Mouse (Mus musculus) CH12F3 (cell line): ENCODE data around the gene Utp6.

Experiments used
- in situ Hi-C: fragments of 300-500 bp; cut with MboI; formaldehyde crosslinking; loops from 2 replicates; pipeline ENCODE4 v1.14.3; 2020; ENCODE audit warnings: low sequenced_read_pairs

Gene Utp6

DNA sequence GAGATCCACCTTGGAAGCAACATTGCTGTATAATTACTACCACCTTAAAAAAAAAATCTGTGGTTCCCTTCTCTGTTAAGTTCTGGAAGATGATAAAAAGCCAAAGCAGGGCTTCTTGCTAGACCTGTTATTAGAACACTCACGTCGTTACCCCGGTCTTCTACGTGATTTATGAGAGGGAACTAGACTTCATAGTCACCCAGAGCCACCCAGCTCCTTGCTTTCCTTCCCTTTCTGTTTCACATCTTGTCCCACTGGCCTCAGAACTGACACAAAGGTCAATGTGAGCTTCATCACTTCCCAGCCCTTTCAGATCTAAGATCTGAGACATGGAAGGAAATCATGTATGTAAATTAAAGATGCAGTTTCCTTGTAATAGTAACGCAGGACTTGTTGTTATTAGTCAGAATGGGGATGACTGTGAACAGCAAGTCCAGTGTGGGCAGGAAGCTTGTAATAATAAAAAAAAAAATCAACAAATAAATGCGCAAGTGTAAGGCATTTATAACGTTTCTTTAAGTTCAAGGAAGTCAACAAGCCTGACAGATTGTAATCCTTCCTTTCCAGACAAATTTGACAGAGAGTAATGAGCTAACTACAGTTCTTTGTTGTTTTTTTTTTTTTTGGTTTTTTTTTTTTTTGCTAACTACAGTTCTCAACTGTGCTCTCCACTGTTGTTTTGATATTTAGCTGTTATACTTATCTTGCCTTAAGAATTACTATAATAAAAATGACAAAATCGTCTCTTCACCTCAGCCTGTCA lies 1.2 kb upstream of the Utp6 start:
- in situ Hi-C loops = no loop called here

DNA sequence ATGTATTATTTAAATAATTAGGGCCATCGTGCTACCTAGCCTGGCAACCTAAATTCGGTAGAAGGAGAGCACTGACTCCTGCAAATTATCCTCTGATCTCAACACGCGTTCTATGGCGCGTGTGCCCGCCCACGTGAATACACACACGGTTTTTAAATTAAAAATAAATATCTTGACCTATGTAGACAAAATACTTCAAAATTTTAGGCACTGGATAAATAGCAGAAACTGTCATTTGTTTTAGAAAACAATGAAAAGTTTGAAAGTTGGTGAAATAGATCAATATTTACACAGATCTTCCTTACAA lies 640 bp upstream of the Utp6 start:
- in situ Hi-C loops = no loop called here

DNA sequence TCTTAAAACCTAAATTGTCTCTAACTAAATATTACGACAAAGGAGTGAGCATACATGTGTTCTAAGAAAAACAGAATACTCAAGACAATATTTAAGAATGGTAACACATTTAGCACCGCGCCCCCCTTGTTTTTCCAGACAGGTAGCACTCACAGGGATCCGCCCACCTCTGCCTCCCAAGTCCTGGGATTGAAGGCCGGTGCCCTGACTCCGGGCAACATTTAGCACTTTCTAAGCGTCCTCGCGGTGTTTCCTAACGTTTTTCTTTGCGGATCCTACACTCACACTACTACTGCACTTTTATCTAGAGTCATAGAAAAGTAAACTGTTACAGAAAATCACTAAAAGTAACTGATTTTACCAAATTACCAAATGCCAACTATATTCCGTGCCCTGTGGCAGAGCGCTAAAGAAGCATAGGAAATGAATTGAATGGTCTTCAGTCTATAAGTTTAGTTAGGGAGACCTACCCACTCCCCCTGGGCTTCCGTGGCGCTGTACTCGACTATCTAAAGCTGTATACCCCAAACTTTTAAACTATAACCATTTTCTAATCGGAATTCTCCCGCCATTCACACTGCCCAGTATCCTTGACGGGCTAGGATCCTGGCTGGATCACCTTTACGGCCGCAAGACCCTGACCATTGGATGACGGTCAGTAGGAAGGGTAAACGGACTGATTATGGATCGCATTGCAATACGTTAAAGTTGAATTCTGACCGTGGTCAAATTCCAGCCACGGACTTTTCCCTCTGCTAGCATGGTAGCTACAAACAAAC lies 655 bp downstream of the Utp6 start:
- in situ Hi-C loops = no loop called here

GRCm38 (mm10) chr11:79947265-79947664 lies 14.9 kb downstream of the Utp6 start:
- in situ Hi-C loops = no loop called here

GRCm38 (mm10) chr11:79943601-79944000 lies 18.6 kb downstream of the Utp6 start:
- in situ Hi-C loops = no loop called here

- in situ Hi-C loops = no loop called here
Observed at GRCm38 (mm10) chr11:79943136-79943535, 19.1 kb downstream of the Utp6 start.

DNA sequence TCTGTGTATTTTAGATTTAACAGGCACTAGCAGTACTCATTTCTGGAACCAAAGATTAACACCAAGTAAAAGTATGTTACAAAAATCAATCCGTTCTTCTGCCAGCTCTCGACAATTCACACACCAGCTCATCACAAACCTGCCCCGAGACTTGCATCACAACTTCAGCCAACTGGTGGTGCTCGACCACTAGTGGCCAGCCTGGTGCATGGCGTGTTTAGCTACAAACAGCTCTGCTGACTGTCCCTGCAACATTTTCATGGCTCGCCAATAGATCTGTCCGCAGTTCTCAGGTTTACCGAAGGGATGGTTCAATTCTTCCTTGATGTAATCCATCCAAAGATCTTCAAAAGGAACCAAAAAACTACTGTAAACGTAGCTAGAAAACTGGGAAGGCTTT lies 26.4 kb downstream of the Utp6 start:
- in situ Hi-C loops = no loop called here

GRCm38 (mm10) chr11:79922766-79923165 lies 39.4 kb downstream of the Utp6 start:
- in situ Hi-C loops = loop anchor here (5.0 to 25.0 kb wide), 2 partner anchors 215 to 335 kb away; partner anchors contain the start of gene Rab11fip4

DNA sequence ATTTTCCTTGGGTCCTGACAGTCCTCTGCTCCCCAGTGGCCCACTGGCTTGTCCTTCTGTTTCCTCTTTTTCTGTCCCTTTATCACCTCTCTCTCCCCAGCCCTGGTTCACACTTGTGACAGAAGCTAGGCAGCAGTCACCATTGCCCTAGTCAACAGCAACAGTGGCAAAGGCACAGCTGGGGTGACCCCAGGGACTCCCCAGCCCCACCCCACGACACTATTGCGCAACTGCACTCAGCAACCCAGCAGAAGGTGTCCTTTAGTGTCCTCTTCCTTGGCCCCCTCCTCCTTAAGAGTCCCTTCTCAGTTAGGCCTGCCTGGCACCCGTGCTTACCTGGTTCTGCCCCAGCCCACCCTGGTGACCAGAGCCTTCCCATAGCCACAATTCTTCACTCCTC lies 40.0 kb downstream of the Utp6 start:
- in situ Hi-C loops = loop anchor here (5.0 to 25.0 kb wide), 2 partner anchors 215 to 335 kb away; partner anchors contain the start of gene Rab11fip4

- in situ Hi-C loops = loop anchor here (5.0 to 25.0 kb wide), 2 partner anchors 213 to 333 kb away; partner anchors contain the start of gene Rab11fip4
Observed at GRCm38 (mm10) chr11:79920505-79921025, 41.6 kb downstream of the Utp6 start.

- in situ Hi-C loops = loop anchor here (5.0 to 25.0 kb wide), 2 partner anchors 213 to 333 kb away; partner anchors contain the start of gene Rab11fip4
Observed at GRCm38 (mm10) chr11:79919685-79920504, 42.3 kb downstream of the Utp6 start.

DNA sequence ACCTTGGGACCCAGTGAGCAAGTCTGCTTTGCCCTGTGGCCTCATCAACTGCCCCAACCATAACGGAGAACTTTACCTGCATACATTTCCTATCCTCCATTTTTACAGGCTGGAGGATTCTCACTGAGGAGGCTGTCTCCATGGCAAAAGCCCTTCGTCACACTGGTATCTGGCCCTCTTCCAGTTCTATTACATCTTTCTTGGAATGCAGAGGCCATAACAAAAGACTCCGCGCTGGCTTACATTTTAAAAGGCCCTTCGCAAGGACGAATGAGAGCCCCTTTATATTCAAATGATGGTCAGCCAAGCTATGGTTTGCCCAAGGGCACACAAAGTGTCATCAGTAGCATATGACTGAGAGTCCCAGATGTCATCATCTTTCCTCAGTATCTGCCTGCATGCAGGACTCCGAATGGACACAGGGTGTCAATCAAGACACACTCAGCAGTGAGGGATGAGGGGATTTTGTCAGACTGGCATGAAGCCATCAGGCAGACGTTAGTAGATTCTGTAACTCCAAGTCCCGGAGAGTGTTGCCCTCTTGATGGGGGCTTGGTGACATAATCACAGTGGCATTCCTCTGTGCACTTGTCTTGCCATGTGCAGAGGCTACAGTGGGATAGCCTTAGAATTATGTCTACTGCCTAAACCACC lies 46.4 kb downstream of the Utp6 start:
- in situ Hi-C loops = loop anchor here (25.0 kb wide), 1 partner anchor 329 kb away; the partner anchor contains the start of gene Rab11fip4

- in situ Hi-C loops = loop anchor here (25.0 kb wide), 1 partner anchor 322 kb away; the partner anchor contains the start of gene Rab11fip4
Observed at GRCm38 (mm10) chr11:79908600-79909483, 53.3 kb downstream of the Utp6 start.

- in situ Hi-C loops = loop anchor here (25.0 kb wide), 1 partner anchor 320 kb away; the partner anchor contains the start of gene Rab11fip4
Observed at GRCm38 (mm10) chr11:79906920-79907319, 55.3 kb downstream of the Utp6 start.

DNA sequence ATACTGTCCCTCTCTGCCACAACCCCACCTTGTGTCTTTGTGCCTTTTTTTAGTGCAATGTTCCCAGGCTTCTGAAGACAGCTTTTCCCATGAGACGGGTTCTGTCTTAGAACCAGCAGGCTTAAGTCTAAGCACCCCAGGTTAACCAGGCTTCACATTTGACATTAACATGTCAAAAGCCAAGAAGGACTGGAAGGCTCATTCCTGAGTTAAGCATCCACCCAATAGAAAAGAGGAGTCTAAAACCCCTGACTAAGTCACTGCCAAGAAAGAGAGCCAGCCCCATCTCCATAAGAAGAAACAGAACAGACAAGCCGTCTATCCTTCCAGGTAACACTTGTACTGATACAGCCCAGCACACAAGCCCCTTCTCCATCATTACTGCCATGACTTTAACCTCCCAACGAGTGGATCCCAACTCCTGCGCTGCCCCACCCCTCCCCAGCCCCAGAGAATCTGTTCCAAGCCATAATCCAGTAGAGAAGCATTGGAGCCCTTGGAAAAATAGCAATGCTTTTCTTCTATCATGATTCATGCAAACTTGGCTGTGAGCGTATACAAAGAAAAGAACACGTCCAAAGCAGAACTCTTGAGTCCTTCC lies 59.2 kb downstream of the Utp6 start:
- in situ Hi-C loops = loop anchor here (25.0 kb wide), 1 partner anchor 316 kb away; the partner anchor contains the start of gene Rab11fip4

DNA sequence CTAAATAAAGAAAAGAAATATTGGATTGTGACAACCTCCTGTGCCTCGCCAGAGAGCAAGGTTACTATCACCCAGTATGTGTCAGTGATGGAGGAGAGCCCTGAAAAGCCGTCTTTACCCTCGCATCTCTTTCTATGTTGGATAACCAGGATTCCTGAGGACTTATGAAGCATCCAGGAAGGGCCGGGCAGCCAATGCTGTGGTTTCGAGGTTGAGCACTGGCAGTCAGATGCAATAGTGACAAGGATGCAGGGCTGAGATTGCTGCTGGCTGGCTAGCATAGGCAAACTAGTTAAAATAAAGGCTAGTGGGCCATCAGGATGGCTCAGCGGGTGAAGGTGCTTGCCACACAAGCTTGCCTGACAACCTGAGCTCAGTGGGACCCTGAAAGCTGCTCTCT lies 61.0 kb downstream of the Utp6 start:
- in situ Hi-C loops = loop anchor here (25.0 kb wide), 1 partner anchor 314 kb away; the partner anchor contains the start of gene Rab11fip4

DNA sequence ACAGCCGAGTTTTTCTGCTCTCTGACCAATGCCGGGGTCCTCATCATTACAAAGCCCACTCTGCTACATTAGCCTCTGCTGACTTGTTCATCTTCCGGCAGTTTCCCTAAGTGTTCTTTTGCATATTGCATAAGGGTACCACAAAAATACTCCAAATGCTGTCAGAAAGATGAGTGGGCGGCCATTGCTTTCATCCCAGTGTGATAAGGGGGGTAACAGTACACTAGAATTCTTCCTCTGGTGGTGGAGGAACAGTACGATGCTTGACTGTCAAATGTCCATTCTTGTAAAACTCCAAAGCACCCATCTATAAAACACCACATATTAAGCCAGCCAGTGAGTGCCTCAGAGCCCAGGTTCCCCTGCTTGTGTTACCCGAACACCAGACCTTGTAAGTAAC lies 69.9 kb downstream of the Utp6 start:
- in situ Hi-C loops = no loop called here

DNA sequence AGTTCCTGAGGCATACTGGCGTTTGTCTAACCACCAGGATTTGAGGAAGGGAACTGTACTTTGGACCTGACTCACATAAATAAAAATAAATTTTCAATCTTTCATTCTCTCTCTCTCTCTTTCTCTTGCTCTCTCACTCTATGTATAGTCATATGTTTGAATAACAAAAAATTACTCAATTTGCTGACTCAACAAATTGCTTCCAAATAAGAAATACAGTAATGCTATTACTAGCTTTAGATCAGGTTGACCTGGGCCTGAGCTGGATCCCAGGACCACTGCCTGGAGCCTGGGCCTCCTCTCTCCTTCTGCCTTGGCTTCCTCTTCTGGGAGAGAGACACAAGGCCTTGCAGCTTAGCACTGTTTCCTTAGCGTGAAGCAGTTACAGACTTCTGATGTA lies 71.4 kb downstream of the Utp6 start:
- in situ Hi-C loops = no loop called here

DNA sequence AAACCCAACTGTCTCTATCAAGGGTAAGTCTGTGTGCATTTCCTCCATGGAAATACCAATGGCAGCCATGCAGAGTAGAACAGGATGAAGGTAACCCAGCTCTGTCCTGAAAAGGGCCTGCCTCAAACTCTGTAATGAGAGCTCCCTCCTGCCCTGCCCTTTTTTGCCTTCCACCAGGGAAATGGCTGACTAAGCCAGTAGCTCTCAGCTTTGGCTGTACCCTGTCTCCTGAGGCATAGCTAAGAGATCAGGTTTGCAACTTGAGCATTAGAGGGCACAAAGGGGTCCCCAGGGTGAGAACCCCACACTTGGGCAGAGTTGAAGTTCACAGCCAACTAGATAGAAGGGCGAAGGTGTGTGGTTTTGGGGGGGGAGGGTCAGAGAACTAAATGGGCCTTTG lies 75.2 kb downstream of the Utp6 start:
- in situ Hi-C loops = no loop called here
